Mouse (Mus musculus): Measurements from ENCODE around the gene Eri3. TPM values are rescaled to one million over a fixed set of nuclear protein-coding genes. Genes with fewer than 3 reads are reported as not detected.

Gene Eri3
- polyA plus RNA-seq, 1 experiment from 2014 or later = 106 TPM

GRCm38 (mm10) chr4:117592206-117592605 lies 42.0 kb downstream of the Eri3 start:
- Histone ChIP-seq H3K9ac (ENCODE audit: low read length) (no peak overlapping the region), H3K27me3 (ENCODE audit: control insufficient read depth, insufficient read depth, low read length) (no peaks in the 10 kb centered on the region), H3K9me3 (replicated peaks; ENCODE audit: control insufficient read depth, low read length) (no peaks in the 10 kb centered on the region), H3K4me3 (replicated peaks; ENCODE audit: low read length) (no peak overlapping the region), H3K4me1 (ENCODE audit: control insufficient read depth, insufficient read depth, low read length) (no peaks in the 10 kb centered on the region), H3K4me2 (ENCODE audit: low read depth, low read length) (no peak overlapping the region), H3K36me3 (ENCODE audit: control insufficient read depth, insufficient read depth, low read length) (0 out of 2 replicates have a peak, but pooled peaks cover 9% of the 10 kb centered on the region), H3K27ac (ENCODE audit: low read length) (no peak overlapping the region)
- ATAC-seq (ENCODE audit: insufficient read depth, low FRiP score) = no peak
- WGBS = 79% methylated on average over 5 of the region's 5 CpGs

GRCm38 (mm10) chr4:117595293-117595692 lies 45.1 kb downstream of the Eri3 start:
- H3K4me1 ChIP-seq (ENCODE audit: control insufficient read depth, insufficient read depth, low read length) = no peaks in the 10 kb centered on the region
- H3K9me3 ChIP-seq (replicated peaks; ENCODE audit: control insufficient read depth, low read length) = no peaks in the 10 kb centered on the region
- H3K4me3 ChIP-seq (replicated peaks; ENCODE audit: low read length) = no peak overlapping the region
- H3K27me3 ChIP-seq (ENCODE audit: control insufficient read depth, insufficient read depth, low read length) = no peaks in the 10 kb centered on the region
- WGBS = 86% methylated on average over 10 of the region's 10 CpGs
- H3K27ac ChIP-seq (ENCODE audit: low read length) = no peak overlapping the region
- H3K4me2 ChIP-seq (ENCODE audit: low read depth, low read length) = no peak overlapping the region
- no peak overlapping the region for H3K9ac ChIP-seq (ENCODE audit: low read length)
- ATAC-seq (ENCODE audit: insufficient read depth, low FRiP score) = no peak
- H3K36me3 ChIP-seq (ENCODE audit: control insufficient read depth, insufficient read depth, low read length) = 0 out of 2 replicates have a peak, but pooled peaks cover 9% of the 10 kb centered on the region

GRCm38 (mm10) chr4:117599986-117600565 lies 49.9 kb downstream of the Eri3 start:
- no peak for ATAC-seq (ENCODE audit: insufficient read depth, low FRiP score)
- no peak overlapping the region for H3K4me3 ChIP-seq (replicated peaks; ENCODE audit: low read length)
- no peak overlapping the region for H3K9ac ChIP-seq (ENCODE audit: low read length)
- H3K4me1 ChIP-seq (ENCODE audit: control insufficient read depth, insufficient read depth, low read length) = no peaks in the 10 kb centered on the region; the same call in 1 of the 2 replicates
- 66% methylated on average over 7 of the region's 7 CpGs for WGBS
- H3K9me3 ChIP-seq (replicated peaks; ENCODE audit: control insufficient read depth, low read length) = no peaks in the 10 kb centered on the region
- H3K27me3 ChIP-seq (ENCODE audit: control insufficient read depth, insufficient read depth, low read length) = no peaks in the 10 kb centered on the region
- H3K4me2 ChIP-seq (ENCODE audit: low read depth, low read length) = no peak overlapping the region
- H3K36me3 ChIP-seq (ENCODE audit: control insufficient read depth, insufficient read depth, low read length) = 0 out of 2 replicates have a peak, but pooled peaks cover 4% of the 10 kb centered on the region
- H3K27ac ChIP-seq (ENCODE audit: low read length) = no peak overlapping the region

GRCm38 (mm10) chr4:117601338-117601776 lies 51.2 kb downstream of the Eri3 start:
- Histone ChIP-seq H3K27ac (ENCODE audit: low read length) (no peak overlapping the region), H3K4me2 (ENCODE audit: low read depth, low read length) (no peak overlapping the region), H3K9me3 (replicated peaks; ENCODE audit: control insufficient read depth, low read length) (no peaks in the 10 kb centered on the region), H3K36me3 (ENCODE audit: control insufficient read depth, insufficient read depth, low read length) (0 out of 2 replicates have a peak, but pooled peaks cover 4% of the 10 kb centered on the region), H3K4me3 (replicated peaks; ENCODE audit: low read length) (no peak overlapping the region), H3K9ac (ENCODE audit: low read length) (no peak overlapping the region), H3K4me1 (ENCODE audit: control insufficient read depth, insufficient read depth, low read length) (no peaks in the 10 kb centered on the region; the same call in 1 of the 2 replicates), H3K27me3 (ENCODE audit: control insufficient read depth, insufficient read depth, low read length) (no peaks in the 10 kb centered on the region)
- 50% methylated on average over 5 of the region's 5 CpGs for WGBS
- no peak for ATAC-seq (ENCODE audit: insufficient read depth, low FRiP score)

GRCm38 (mm10) chr4:117605099-117605953 lies 55.2 kb downstream of the Eri3 start:
- no peaks in the 10 kb centered on the region for H3K9me3 ChIP-seq (replicated peaks; ENCODE audit: control insufficient read depth, low read length)
- H3K27me3 ChIP-seq (ENCODE audit: control insufficient read depth, insufficient read depth, low read length) = no peaks in the 10 kb centered on the region
- no peak overlapping the region for H3K9ac ChIP-seq (ENCODE audit: low read length)
- H3K4me3 ChIP-seq (replicated peaks; ENCODE audit: low read length) = no peak overlapping the region
- no peaks in the 10 kb centered on the region; the same call in 1 of the 2 replicates for H3K4me1 ChIP-seq (ENCODE audit: control insufficient read depth, insufficient read depth, low read length)
- H3K36me3 ChIP-seq (ENCODE audit: control insufficient read depth, insufficient read depth, low read length) = peaks cover 12% of the 10 kb centered on the region; the same call in 1 of the 2 replicates
- ATAC-seq (ENCODE audit: insufficient read depth, low FRiP score) = no peak
- no peak overlapping the region for H3K27ac ChIP-seq (ENCODE audit: low read length)
- WGBS = 36% methylated on average over 16 of the region's 16 CpGs
- H3K4me2 ChIP-seq (ENCODE audit: low read depth, low read length) = no peak overlapping the region

GRCm38 (mm10) chr4:117605954-117606227 lies 55.7 kb downstream of the Eri3 start:
- 63% methylated on average over 1 of the region's 1 CpGs for WGBS
- H3K27me3 ChIP-seq (ENCODE audit: control insufficient read depth, insufficient read depth, low read length) = no peaks in the 10 kb centered on the region
- no peak overlapping the region for H3K9ac ChIP-seq (ENCODE audit: low read length)
- ATAC-seq (ENCODE audit: insufficient read depth, low FRiP score) = no peak
- no peak overlapping the region for H3K4me3 ChIP-seq (replicated peaks; ENCODE audit: low read length)
- no peaks in the 10 kb centered on the region for H3K9me3 ChIP-seq (replicated peaks; ENCODE audit: control insufficient read depth, low read length)
- H3K36me3 ChIP-seq (ENCODE audit: control insufficient read depth, insufficient read depth, low read length) = peaks cover 10% of the 10 kb centered on the region; the same call in 1 of the 2 replicates
- H3K27ac ChIP-seq (ENCODE audit: low read length) = no peak overlapping the region
- H3K4me2 ChIP-seq (ENCODE audit: low read depth, low read length) = no peak overlapping the region
- H3K4me1 ChIP-seq (ENCODE audit: control insufficient read depth, insufficient read depth, low read length) = no peaks in the 10 kb centered on the region; the same call in 1 of the 2 replicates

GRCm38 (mm10) chr4:117606831-117607610 lies 56.9 kb downstream of the Eri3 start:
- WGBS = 87% methylated on average over 5 of the region's 5 CpGs
- Histone ChIP-seq H3K9me3 (replicated peaks; ENCODE audit: control insufficient read depth, low read length) (no peaks in the 10 kb centered on the region), H3K9ac (ENCODE audit: low read length) (no peak overlapping the region)

GRCm38 (mm10) chr4:117608265-117608664 lies 58.1 kb downstream of the Eri3 start:
- 65% methylated on average over 9 of the region's 9 CpGs for WGBS
- no peak overlapping the region for H3K9ac ChIP-seq (ENCODE audit: low read length)
- H3K27ac ChIP-seq (ENCODE audit: low read length) = no peak overlapping the region
- no peak overlapping the region for H3K4me3 ChIP-seq (replicated peaks; ENCODE audit: low read length)
- H3K4me1 ChIP-seq (ENCODE audit: control insufficient read depth, insufficient read depth, low read length) = no peaks in the 10 kb centered on the region; the same call in 1 of the 2 replicates
- no peak overlapping the region for H3K4me2 ChIP-seq (ENCODE audit: low read depth, low read length)
- no peak for ATAC-seq (ENCODE audit: insufficient read depth, low FRiP score)
- no peaks in the 10 kb centered on the region for H3K9me3 ChIP-seq (replicated peaks; ENCODE audit: control insufficient read depth, low read length)
- peaks cover 13% of the 10 kb centered on the region for H3K36me3 ChIP-seq (ENCODE audit: control insufficient read depth, insufficient read depth, low read length)
- H3K27me3 ChIP-seq (ENCODE audit: control insufficient read depth, insufficient read depth, low read length) = no peaks in the 10 kb centered on the region

More at GRCm38 (mm10) chr4:117606831-117607610, 56.9 kb downstream of the Eri3 start:
- Histone ChIP-seq H3K4me1 (ENCODE audit: control insufficient read depth, insufficient read depth, low read length) (no peaks in the 10 kb centered on the region; the same call in 1 of the 2 replicates), H3K4me3 (replicated peaks; ENCODE audit: low read length) (no peak overlapping the region), H3K4me2 (ENCODE audit: low read depth, low read length) (no peak overlapping the region), H3K27ac (ENCODE audit: low read length) (no peak overlapping the region), H3K27me3 (ENCODE audit: control insufficient read depth, insufficient read depth, low read length) (no peaks in the 10 kb centered on the region), H3K36me3 (ENCODE audit: control insufficient read depth, insufficient read depth, low read length) (peaks cover 8% of the 10 kb centered on the region)
- ATAC-seq (ENCODE audit: insufficient read depth, low FRiP score) = no peak

Measured in stomach, embryonic 16.5 days (tissue).